Mouse (Mus musculus) liver, adult 2 months (tissue): ENCODE measurements at regions not wholly inside any gene's neighbourhood (a gene's known extent, or its start where the extent isn't known, plus 50 kb on each side); places are given as distances from the start of the nearest gene placed in this dataset.

Source experiments
- DNase-seq: peaks from one replicate; pipeline ENCODE4 v3.0.0-alpha.2; 2011; ENCODE audit warnings: low read depth, low spot score; ENCODE audit errors: extremely low read depth
- H3K27ac ChIP-seq: fragments of 200-500 bp; replicated peaks from 2 replicates; pipeline ENCODE4 v1.5.1; 2012; ENCODE audit warnings: low read depth, mild to moderate bottlenecking, control low read depth, inconsistent platforms, low read length; ENCODE audit not compliant: insufficient read depth
- H3K27me3 ChIP-seq: fragments of 200-500 bp; 2 replicates; pipeline ENCODE4 v1.6.1; 2012; ENCODE audit warnings: mild to moderate bottlenecking, moderate library complexity, low read length, inconsistent platforms; ENCODE audit not compliant: control insufficient read depth, insufficient read depth
- H3K36me3 ChIP-seq: fragments of 200-500 bp; 2 replicates; pipeline ENCODE4 v1.6.1; 2012; ENCODE audit warnings: low read length, inconsistent platforms; ENCODE audit not compliant: control insufficient read depth, insufficient read depth
- H3K4me1 ChIP-seq: fragments of 200-500 bp; 2 replicates; pipeline ENCODE4 v1.6.1; 2011; ENCODE audit warnings: low read length; ENCODE audit not compliant: control insufficient read depth, insufficient read depth
- H3K4me3 ChIP-seq: fragments of 200-500 bp; 2 replicates; pipeline ENCODE4 v1.5.1; 2011; ENCODE audit warnings: low read depth, mild to moderate bottlenecking, control low read depth, low read length, moderate library complexity; ENCODE audit not compliant: insufficient read depth
- H3K79me2 ChIP-seq: fragments of 200-500 bp; 2 replicates; pipeline ENCODE4 v1.6.1; 2012; ENCODE audit warnings: inconsistent platforms, mild to moderate bottlenecking, low read length, moderate library complexity; ENCODE audit not compliant: control insufficient read depth, insufficient read depth
- H3K9ac ChIP-seq: fragments of 200-500 bp; 2 replicates; pipeline ENCODE4 v1.6.1; 2012; ENCODE audit warnings: low read depth, mild to moderate bottlenecking, control low read depth, inconsistent platforms, low read length
- CTCF ChIP-seq: fragments of 200-500 bp; IDR thresholded peaks from 2 replicates; pipeline ENCODE4 v1.5.1; 2011; ENCODE audit warnings: low read depth, low read length, control low read depth
- POLR2A ChIP-seq: fragments of 200-500 bp; IDR thresholded peaks from 2 replicates; pipeline ENCODE4 v1.6.1; 2011; ENCODE audit warnings: low read length, control low read depth; ENCODE audit not compliant: insufficient read depth; ENCODE audit errors: extremely low read depth
- WGBS: fragments of 180-500 bp; shearing (Covaris S2); methylation state at CpG from one replicate; pipeline ENCODE4 v1.1.7; 2018; 5-methylcytosine and 5-hydroxymethylcytosine counted together

DNA sequence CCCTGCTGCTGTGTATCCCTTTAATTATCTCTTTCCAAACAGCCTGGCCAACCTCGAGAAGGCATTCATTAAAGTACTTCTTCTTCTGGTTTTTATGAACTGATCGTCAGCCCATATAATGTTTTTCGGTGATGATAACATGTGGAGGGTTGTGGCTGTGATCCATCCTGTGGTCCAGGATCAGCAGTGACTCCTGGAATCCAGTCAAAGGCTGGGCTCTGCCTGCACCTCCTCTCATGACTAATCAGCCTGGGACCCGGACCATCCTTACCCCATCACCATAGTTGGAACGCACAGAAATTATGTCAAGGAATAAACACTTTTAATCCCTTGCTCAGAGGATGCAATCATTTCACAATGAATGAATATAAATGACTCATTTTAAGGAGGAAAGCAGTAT lies 203.3 kb upstream of the Hsf2 start:
- Histone ChIP-seq H3K4me1 (no peaks in the 10 kb centered on the region), H3K9ac (no peak overlapping the region), H3K36me3 (no peaks in the 10 kb centered on the region), H3K4me3 (no peak overlapping the region), H3K79me2 (no peaks in the 10 kb centered on the region), H3K27ac (no peak overlapping the region), H3K27me3 (no peaks in the 10 kb centered on the region)
- TF ChIP-seq CTCF (no peak), POLR2A (no peak)
- 79% methylated on average over 5 of the region's 5 CpGs for WGBS
- DNase-seq = no peak

GRCm38 (mm10) chr10:57291596-57291995 lies 194.6 kb upstream of the Hsf2 start:
- Histone ChIP-seq H3K27ac (no peak overlapping the region), H3K9ac (no peak overlapping the region), H3K4me1 (no peaks in the 10 kb centered on the region), H3K79me2 (no peaks in the 10 kb centered on the region), H3K4me3 (no peak overlapping the region), H3K27me3 (no peaks in the 10 kb centered on the region), H3K36me3 (no peaks in the 10 kb centered on the region)
- DNase-seq = no peak
- no peak for TF ChIP-seq POLR2A
- TF ChIP-seq CTCF = no peak
- 94% methylated on average over 10 of the region's 10 CpGs for WGBS

GRCm38 (mm10) chr10:57313799-57314198 lies 172.4 kb upstream of the Hsf2 start:
- no peak for DNase-seq
- H3K36me3 ChIP-seq = no peaks in the 10 kb centered on the region
- no peaks in the 10 kb centered on the region for H3K4me1 ChIP-seq
- H3K27ac ChIP-seq = no peak overlapping the region
- H3K27me3 ChIP-seq = no peaks in the 10 kb centered on the region
- WGBS = 86% methylated on average over 3 of the region's 3 CpGs
- H3K79me2 ChIP-seq = no peaks in the 10 kb centered on the region
- TF ChIP-seq CTCF = no peak
- no peak for TF ChIP-seq POLR2A
- H3K4me3 ChIP-seq = no peak overlapping the region
- H3K9ac ChIP-seq = no peak overlapping the region

DNA sequence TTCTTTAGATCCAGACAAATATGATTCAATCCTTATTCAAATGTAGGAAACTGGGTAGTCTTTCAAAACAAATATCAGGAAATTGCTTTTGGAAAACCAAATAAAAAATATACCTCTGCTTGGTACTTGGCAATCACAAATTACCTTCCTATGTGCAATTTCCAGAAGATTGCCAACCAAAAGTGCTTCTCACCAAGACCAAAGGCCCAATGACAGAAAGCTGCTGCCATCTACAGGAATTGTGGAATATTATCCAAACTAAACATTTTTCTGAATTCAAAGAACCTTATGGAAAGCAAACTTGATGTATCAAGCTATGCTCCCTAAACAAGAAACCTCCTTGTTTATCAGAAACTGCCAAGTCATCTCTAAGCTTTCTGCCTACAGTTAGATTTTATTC lies 169.1 kb upstream of the Hsf2 start:
- H3K36me3 ChIP-seq = no peaks in the 10 kb centered on the region
- H3K79me2 ChIP-seq = no peaks in the 10 kb centered on the region
- H3K27ac ChIP-seq = no peak overlapping the region
- H3K9ac ChIP-seq = no peak overlapping the region
- no peaks in the 10 kb centered on the region for H3K27me3 ChIP-seq
- TF ChIP-seq POLR2A (no peak), CTCF (peak; percentile 28; the same call in 1 of the 2 replicates)
- H3K4me1 ChIP-seq = no peaks in the 10 kb centered on the region
- peak; percentile 30 for DNase-seq
- no peak overlapping the region for H3K4me3 ChIP-seq

GRCm38 (mm10) chr10:57319171-57319570 lies 167.0 kb upstream of the Hsf2 start:
- TF ChIP-seq CTCF = no peak
- no peak for TF ChIP-seq POLR2A
- Histone ChIP-seq H3K9ac (no peak overlapping the region), H3K79me2 (no peaks in the 10 kb centered on the region), H3K4me1 (no peaks in the 10 kb centered on the region), H3K36me3 (no peaks in the 10 kb centered on the region), H3K27ac (no peak overlapping the region), H3K4me3 (no peak overlapping the region), H3K27me3 (no peaks in the 10 kb centered on the region)
- DNase-seq = no peak
- WGBS = 36% methylated on average over 2 of the region's 2 CpGs

DNA sequence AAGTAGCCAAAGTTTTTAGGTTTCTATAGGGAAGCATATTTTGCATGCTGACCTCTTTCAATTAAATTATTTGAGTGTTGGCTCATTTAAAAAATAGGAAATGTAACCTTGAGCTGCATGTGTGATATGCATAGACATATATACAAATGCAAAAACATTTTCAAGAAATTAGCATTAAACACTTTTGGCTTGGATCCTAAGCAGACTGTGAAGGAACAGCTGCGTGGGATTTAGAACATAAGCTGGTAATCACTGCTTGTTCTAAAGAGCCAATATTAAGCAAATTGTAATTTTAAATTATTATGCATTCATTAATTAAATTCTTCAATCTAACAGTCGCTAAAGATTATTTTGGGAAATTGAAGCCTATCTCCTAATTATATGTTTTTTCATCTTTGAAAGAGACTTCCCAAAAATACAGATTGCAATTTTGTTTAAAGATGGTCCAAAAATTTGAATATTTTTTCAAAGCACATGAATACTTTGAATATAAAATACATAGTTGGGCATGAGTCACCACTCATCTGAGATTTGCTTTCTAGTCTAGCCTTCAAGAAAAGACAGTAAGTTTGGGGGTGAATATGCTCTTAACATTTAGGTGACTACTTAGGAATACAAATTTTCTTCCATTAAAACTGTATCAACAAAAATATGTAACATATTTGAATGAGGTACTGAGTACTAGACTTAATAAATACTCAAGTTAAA lies 163.3 kb upstream of the Hsf2 start:
- Histone ChIP-seq H3K27ac (no peak overlapping the region), H3K9ac (no peak overlapping the region), H3K4me1 (no peaks in the 10 kb centered on the region), H3K27me3 (no peaks in the 10 kb centered on the region), H3K4me3 (no peak overlapping the region), H3K79me2 (no peaks in the 10 kb centered on the region), H3K36me3 (no peaks in the 10 kb centered on the region)
- no peak for DNase-seq
- 68% methylated on average over 2 of the region's 2 CpGs for WGBS
- TF ChIP-seq POLR2A = no peak
- no peak for TF ChIP-seq CTCF
